Mouse (Mus musculus) heart, embryonic 15.5 days (tissue): ENCODE results near the gene Slc30a5. TPM values are rescaled to one million over a fixed set of nuclear protein-coding genes. Genes with fewer than 3 reads are reported as not detected.
A peak's percentile ranks its signal among the peaks of the same experiment; 100 is the strongest.

Source experiments
- ATAC-seq: fragments of 200-750 bp; cut with Nextera tagmentation; replicated peaks from 2 replicates; pipeline ENCODE4 v1.8.0; 2017; ENCODE audit warnings: low read depth, moderate TSS enrichment; ENCODE audit not compliant: insufficient number of reproducible peaks, insufficient read depth, low FRiP score
- H3K27ac ChIP-seq: fragments of 300-500 bp; sonication (generic); 2 replicates; pipeline ENCODE4 v1.5.1; 2015; ENCODE audit warnings: mild to moderate bottlenecking, inconsistent platforms
- H3K27me3 ChIP-seq: fragments of 300-500 bp; sonication (generic); 2 replicates; pipeline ENCODE4 v1.6.1; 2015; ENCODE audit warnings: inconsistent platforms
- H3K36me3 ChIP-seq: fragments of 300-500 bp; sonication (generic); 2 replicates; pipeline ENCODE4 v1.6.1; 2015; ENCODE audit warnings: mild to moderate bottlenecking, inconsistent platforms
- H3K4me1 ChIP-seq: fragments of 300-500 bp; sonication (generic); replicated peaks from 2 replicates; pipeline ENCODE4 v1.6.1; 2015; ENCODE audit warnings: inconsistent platforms
- H3K4me2 ChIP-seq: fragments of 300-500 bp; sonication (generic); 2 replicates; pipeline ENCODE4 v1.6.1; 2015; ENCODE audit warnings: inconsistent platforms, mild to moderate bottlenecking, moderate library complexity
- H3K4me3 ChIP-seq: fragments of 300-500 bp; sonication (generic); 2 replicates; pipeline ENCODE4 v1.5.1; 2015; ENCODE audit warnings: mild to moderate bottlenecking, inconsistent platforms
- H3K9ac ChIP-seq: fragments of 300-500 bp; sonication (generic); 2 replicates; pipeline ENCODE4 v1.6.1; 2015; ENCODE audit warnings: mild to moderate bottlenecking, inconsistent platforms
- H3K9me3 ChIP-seq: fragments of 300-500 bp; sonication (generic); replicated peaks from 2 replicates; pipeline ENCODE4 v1.6.1; 2016; ENCODE audit warnings: inconsistent platforms
- WGBS: fragments of 180-500 bp; shearing (Covaris S2); methylation state at CpG from one replicate; pipeline ENCODE4 v1.1.7; 2015; ENCODE audit warnings: mixed read lengths; 5-methylcytosine and 5-hydroxymethylcytosine counted together
- polyA plus RNA-seq: library from polyadenylated mRNA; unstranded; fragments of >200 nt; fragmentation: Nextera tagmentation; extraction: Ambion mirVana; gene quantifications from 2 replicates; pipeline ENCODE4 v1.2.1, GENCODE M21; 2015

Gene Slc30a5
- 31.4 and 39.7 TPM in 2 replicates for polyA plus RNA-seq

DNA sequence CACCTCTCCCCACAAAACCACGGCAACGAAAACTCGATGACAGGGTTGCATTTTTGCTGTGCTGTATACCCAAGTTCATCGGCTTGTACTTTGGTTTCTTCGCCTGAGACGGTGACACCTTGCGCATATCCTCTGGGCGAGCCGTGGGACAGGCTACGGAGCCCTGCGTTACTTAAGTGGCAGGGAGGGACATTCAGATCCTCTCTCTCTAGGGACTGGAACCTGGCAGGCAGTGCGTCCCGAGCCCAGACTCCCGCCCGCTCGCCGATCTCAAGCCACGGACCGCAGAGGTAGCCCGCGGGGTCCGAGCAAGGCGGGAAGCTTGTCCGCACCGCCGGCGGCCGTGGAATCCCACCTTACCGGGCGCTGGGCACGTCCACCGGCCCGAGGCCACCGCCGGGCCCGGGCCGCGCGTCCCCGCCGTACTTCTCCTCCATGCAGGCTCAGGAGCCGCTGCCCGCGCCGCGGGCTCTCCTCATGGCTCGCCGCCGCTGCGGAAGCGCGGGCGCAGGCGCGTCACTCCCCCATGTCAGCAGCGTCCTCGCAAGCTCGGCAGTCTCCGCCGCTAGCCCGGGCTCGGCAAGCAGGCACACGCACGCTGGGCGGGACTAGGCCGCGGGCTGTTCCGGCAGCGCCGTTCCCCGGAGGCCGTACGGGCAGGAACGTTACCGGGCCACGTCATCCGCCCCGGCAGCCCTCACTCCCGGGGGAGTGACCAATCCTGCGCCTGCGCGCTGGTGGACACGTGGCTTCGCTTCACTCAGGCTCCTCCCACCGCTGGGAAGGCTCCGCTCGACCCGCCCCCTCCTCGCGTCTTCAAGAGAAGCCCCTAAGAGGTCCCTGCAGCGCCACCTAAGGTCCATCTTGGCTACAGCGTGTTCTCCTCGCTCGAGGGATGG is at the start of gene Slc30a5:
Gene Slc30a5, minus strand, starts transcription at position 687 of the 899 bp plus-strand sequence.
- peak within 1 kb of the TSS; percentile 95 for H3K27ac ChIP-seq
- peaks cover 4% of the 10 kb centered on the region; the same call in 1 of the 2 replicates for H3K36me3 ChIP-seq
- H3K9me3 ChIP-seq = no peaks in the 10 kb centered on the region
- WGBS = under 1% methylated on average over 94 of the region's 94 CpGs
- H3K9ac ChIP-seq = peak within 1 kb of the TSS; percentile 79
- H3K4me3 ChIP-seq = peak within 1 kb of the TSS; percentile 88
- peak; percentile 98 for ATAC-seq
- H3K4me2 ChIP-seq = peak within 1 kb of the TSS; percentile 77
- peaks cover 20% of the 10 kb centered on the region for H3K4me1 ChIP-seq
- H3K27me3 ChIP-seq = no peaks in the 10 kb centered on the region

DNA sequence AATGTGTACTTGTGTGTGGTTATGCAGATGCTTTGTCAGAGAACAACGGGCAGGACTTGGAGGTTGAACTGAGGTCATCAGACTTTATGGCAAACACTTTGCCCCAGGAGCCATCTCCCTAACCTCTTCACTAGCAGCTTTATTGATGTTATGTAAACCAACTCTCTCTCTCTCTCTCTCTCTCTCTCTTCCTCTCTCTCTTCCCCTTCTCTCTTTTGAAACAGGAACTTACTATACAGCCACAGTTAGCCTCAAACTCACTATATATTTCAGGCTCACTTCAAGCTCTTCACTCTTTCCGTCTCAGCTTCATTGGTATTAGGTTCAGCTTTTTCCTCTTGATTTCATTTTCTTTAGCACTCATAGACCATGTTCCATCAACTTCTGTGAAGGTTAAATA is 48.7 kb upstream of the Slc30a5 start:
- WGBS = 78% methylated on average over 2 of the region's 2 CpGs
- Histone ChIP-seq H3K4me3 (no peak overlapping the region), H3K4me2 (no peak overlapping the region), H3K9ac (no peak overlapping the region), H3K36me3 (no peaks in the 10 kb centered on the region), H3K27me3 (no peaks in the 10 kb centered on the region), H3K9me3 (no peaks in the 10 kb centered on the region), H3K4me1 (no peaks in the 10 kb centered on the region), H3K27ac (no peak overlapping the region)
- ATAC-seq = no peak

DNA sequence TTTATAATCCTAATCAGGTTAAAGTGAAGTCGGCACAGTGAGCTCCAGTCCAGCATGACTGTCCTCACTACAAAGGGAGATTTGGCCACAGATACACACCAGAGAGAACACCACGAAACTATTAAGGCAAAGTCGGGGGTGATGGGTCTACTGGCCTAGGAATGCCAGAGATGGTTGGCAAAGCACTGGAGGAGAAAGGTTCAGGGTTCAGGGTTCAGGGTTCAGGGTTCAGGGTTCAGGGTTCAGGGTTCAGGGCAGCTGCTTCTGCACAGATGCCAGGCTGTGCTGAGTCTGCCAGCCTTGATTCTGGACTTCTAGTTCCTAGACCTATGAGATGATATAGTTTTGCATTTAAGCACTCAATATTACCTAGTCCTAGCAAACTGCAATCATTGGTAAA is 46.6 kb upstream of the Slc30a5 start:
- Histone ChIP-seq H3K4me1 (no peaks in the 10 kb centered on the region), H3K27me3 (no peaks in the 10 kb centered on the region), H3K4me2 (no peak overlapping the region), H3K4me3 (no peak overlapping the region), H3K36me3 (no peaks in the 10 kb centered on the region), H3K27ac (no peak overlapping the region), H3K9me3 (no peaks in the 10 kb centered on the region), H3K9ac (no peak overlapping the region)
- 66% methylated on average over 3 of the region's 3 CpGs for WGBS
- ATAC-seq = no peak

DNA sequence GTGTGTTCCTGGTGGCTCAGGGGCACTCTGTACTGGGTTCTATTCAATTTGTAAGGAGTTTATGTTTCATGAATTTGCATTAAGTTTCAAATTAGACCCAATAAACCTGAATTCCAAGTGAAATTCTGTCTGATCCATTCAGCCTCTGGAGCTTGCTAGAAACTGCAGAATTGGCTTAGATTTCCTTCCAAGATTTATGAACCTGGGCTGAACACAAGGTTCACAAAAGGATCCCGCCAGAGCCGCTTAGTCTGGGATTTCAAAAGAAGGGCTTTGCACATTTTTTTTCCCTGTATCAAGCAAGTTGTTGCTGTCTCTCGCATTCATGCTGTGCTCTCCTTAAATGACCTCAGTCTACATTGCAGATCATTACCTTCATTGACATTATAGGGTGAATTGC is 46.1 kb upstream of the Slc30a5 start:
- ATAC-seq = no peak
- H3K9me3 ChIP-seq = no peaks in the 10 kb centered on the region
- WGBS = 70% methylated on average over 3 of the region's 3 CpGs

DNA sequence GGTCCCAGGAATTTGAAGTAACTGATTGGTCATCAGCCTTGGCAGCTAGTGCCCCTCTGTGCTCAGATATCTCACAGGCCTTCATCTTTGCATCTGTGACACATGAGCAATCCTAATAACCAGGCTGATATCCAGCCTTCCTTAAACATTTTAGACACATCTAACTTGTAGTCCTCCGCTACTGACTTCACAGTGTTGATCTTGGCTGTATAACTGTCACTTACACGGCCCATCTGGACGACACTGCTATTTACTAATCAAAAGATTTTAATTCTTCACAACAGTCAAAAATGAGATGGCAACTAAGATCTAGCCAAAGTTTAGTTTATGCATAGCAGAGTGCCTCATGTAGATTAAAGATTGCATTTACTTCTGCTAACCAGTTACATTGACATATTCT is 45.0 kb upstream of the Slc30a5 start:
- Histone ChIP-seq H3K27me3 (no peaks in the 10 kb centered on the region), H3K36me3 (no peaks in the 10 kb centered on the region), H3K9ac (no peak overlapping the region), H3K27ac (no peak overlapping the region), H3K4me3 (no peak overlapping the region), H3K4me1 (no peaks in the 10 kb centered on the region), H3K4me2 (no peak overlapping the region), H3K9me3 (no peaks in the 10 kb centered on the region)
- ATAC-seq = no peak
- 65% methylated on average over 3 of the region's 3 CpGs for WGBS

More for the DNA sequence above, 46.1 kb upstream of the Slc30a5 start:
- no peaks in the 10 kb centered on the region for H3K4me1 ChIP-seq
- H3K27ac ChIP-seq = no peak overlapping the region
- H3K36me3 ChIP-seq = no peaks in the 10 kb centered on the region
- H3K4me2 ChIP-seq = no peak overlapping the region
- H3K4me3 ChIP-seq = no peak overlapping the region
- no peaks in the 10 kb centered on the region for H3K27me3 ChIP-seq
- H3K9ac ChIP-seq = no peak overlapping the region

DNA sequence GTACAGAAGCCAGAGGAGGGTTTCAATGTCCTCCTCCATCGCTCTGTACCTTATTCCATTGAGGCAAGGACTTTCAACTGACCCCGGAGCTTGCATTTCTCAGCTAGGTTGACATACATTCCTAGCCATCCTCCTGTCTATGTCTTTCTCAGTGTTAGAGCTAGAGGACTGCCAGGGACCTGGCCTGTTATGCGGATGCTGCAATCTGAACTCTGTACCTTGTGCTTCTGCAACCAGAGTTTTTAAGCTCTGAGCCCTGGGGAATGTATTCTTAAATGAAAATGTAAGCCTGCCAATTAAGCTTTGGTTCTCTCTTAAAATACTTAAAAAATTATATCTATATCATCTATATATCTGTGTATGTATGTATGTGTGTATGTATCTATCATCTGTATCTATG is 44.5 kb upstream of the Slc30a5 start:
- no peak overlapping the region for H3K9ac ChIP-seq
- no peak for ATAC-seq
- no peaks in the 10 kb centered on the region for H3K27me3 ChIP-seq
- H3K27ac ChIP-seq = no peak overlapping the region
- H3K4me2 ChIP-seq = no peak overlapping the region
- no peaks in the 10 kb centered on the region for H3K4me1 ChIP-seq
- H3K36me3 ChIP-seq = no peaks in the 10 kb centered on the region
- WGBS = 86% methylated on average over 3 of the region's 3 CpGs
- H3K9me3 ChIP-seq = no peaks in the 10 kb centered on the region
- no peak overlapping the region for H3K4me3 ChIP-seq

DNA sequence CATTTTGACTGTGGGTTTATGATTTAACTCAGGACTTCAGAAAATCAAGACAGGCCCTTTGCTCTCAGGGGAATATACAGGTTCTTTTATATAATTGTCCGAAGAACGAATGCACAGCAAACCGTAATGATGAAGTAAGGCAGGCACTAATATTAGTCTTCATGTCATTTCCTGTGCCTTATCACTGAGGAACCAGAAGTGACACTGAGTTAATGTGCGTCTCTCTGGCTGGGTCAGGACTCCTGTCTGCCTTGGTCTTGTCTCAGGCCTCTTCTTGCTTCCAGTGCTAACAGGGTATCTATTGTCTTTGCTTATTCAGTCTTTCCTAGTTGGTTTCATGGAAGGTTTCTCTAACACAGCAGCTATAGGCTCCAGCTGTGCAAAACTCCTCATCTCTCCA is 41.9 kb upstream of the Slc30a5 start:
- no peaks in the 10 kb centered on the region for H3K27me3 ChIP-seq
- ATAC-seq = no peak
- no peaks in the 10 kb centered on the region for H3K4me1 ChIP-seq
- no peak overlapping the region for H3K4me3 ChIP-seq
- no peak overlapping the region for H3K9ac ChIP-seq
- no peaks in the 10 kb centered on the region for H3K9me3 ChIP-seq
- WGBS = 56% methylated on average over 4 of the region's 4 CpGs
- no peaks in the 10 kb centered on the region for H3K36me3 ChIP-seq
- H3K27ac ChIP-seq = no peak overlapping the region
- no peak overlapping the region for H3K4me2 ChIP-seq

DNA sequence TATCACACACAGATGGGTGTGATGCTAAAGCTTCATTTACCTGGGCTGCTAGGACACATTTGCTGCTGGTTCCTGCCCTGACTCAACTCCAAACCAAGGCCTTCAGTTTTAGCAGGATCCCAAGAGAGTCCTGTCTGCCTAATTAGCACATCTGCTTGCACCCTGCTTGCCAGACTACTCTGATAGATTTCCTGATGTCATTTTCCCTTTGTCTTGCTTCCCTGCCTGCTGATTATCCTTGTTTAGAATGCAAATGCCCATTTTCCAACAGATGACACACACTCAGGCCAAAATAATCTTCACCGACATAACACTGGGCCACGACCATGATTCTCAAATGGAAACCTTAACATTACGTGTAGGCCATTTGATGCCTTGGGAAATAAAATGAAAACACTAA is 41.4 kb upstream of the Slc30a5 start:
- H3K4me2 ChIP-seq = no peak overlapping the region
- H3K4me1 ChIP-seq = no peaks in the 10 kb centered on the region
- no peaks in the 10 kb centered on the region for H3K36me3 ChIP-seq
- no peak overlapping the region for H3K27ac ChIP-seq
- no peaks in the 10 kb centered on the region for H3K27me3 ChIP-seq
- WGBS = 65% methylated on average over 3 of the region's 3 CpGs
- H3K9me3 ChIP-seq = no peaks in the 10 kb centered on the region
- no peak for ATAC-seq
- no peak overlapping the region for H3K4me3 ChIP-seq
- H3K9ac ChIP-seq = no peak overlapping the region

DNA sequence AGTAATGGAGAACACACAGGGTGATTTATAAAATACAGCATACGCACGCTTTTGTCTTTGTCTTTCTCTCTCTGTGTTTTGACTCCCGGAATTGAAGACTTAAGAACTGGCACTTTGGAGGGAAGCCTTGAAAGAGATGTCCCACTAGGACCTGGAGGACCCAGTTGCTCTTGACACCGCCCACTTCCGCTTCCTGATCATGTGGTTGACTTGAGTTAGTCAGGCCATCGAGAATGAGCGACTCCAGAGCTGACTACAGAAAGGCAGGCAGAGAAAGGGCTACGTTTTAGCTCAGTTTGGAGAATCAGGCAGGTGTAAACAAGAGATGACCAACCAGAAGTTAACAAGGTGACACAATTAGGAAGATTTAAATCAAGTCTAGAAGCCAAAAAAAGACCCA is 40.3 kb upstream of the Slc30a5 start:
- Histone ChIP-seq H3K4me2 (no peak overlapping the region), H3K36me3 (no peaks in the 10 kb centered on the region), H3K4me1 (no peaks in the 10 kb centered on the region), H3K4me3 (no peak overlapping the region), H3K9ac (no peak overlapping the region), H3K27me3 (no peaks in the 10 kb centered on the region), H3K9me3 (no peaks in the 10 kb centered on the region), H3K27ac (no peak overlapping the region)
- no peak for ATAC-seq
- 73% methylated on average over 8 of the region's 8 CpGs for WGBS

DNA sequence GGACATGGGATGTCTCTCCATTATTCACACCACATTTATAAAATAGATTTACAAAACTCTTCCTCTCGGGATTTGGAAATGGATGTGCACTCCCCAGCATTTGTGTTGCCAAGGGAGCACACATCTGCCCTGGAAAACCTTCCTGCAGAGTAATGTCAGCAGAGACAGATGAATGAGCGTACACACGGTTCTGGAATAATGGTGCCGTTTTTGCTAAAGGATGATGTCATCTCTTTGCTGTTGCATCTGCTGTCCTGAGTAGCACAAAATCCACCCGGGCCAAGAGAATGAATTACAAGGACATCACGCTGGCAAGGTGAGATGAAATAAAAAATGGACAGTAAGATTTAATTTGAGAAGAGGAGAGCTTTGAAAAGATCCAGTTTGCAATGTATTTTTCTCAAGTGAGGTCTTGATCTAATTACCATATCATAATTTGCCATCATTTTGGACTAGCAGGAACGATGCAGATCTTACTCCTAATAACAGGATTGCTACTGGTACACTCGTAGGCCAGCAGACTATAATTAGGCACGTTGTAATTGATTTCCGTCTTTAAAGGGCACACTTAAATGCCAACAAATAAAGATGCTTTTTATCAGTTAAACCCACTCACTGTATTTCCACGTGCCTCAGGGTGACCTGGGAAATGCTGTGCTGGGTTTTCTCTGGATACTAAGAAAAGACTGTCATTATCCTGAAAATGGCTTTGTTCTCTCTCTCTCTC is 38.4 kb upstream of the Slc30a5 start:
- no peak overlapping the region for H3K27ac ChIP-seq
- H3K9ac ChIP-seq = no peak overlapping the region
- 52% methylated on average over 11 of the region's 11 CpGs for WGBS
- H3K4me2 ChIP-seq = no peak overlapping the region
- H3K27me3 ChIP-seq = no peaks in the 10 kb centered on the region
- H3K4me1 ChIP-seq = peaks cover 3% of the 10 kb centered on the region; the same call in 1 of the 2 replicates
- no peak for ATAC-seq
- H3K9me3 ChIP-seq = no peaks in the 10 kb centered on the region
- H3K4me3 ChIP-seq = no peak overlapping the region
- H3K36me3 ChIP-seq = no peaks in the 10 kb centered on the region

DNA sequence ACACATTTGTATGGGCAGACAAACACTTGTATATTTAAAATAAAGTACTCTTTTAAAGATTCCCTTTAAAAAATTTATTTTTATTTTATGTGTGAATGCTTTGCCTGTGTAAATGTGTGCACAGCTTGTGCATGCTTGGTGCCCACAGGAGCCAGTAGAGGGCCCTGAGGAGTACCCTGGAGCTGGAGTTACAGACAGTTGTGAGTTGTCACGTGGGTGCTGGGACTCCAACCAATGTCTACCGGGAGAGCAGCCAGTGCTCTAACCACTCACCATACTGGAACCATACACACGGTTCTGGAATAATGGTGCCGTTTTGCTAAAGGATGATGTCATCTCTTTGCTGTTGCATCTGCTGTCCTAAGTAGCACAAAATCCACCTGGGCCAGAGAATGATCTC is 36.6 kb upstream of the Slc30a5 start:
- no peaks in the 10 kb centered on the region for H3K27me3 ChIP-seq
- no peak overlapping the region for H3K4me3 ChIP-seq
- H3K36me3 ChIP-seq = no peaks in the 10 kb centered on the region
- H3K4me1 ChIP-seq = peaks cover 10% of the 10 kb centered on the region
- no peak overlapping the region for H3K9ac ChIP-seq
- H3K27ac ChIP-seq = no peak overlapping the region
- ATAC-seq = no peak
- 70% methylated on average over 4 of the region's 4 CpGs for WGBS
- no peaks in the 10 kb centered on the region for H3K9me3 ChIP-seq
- H3K4me2 ChIP-seq = no peak overlapping the region
